Mouse (Mus musculus): ENCODE results near the gene Sdhb.
A peak's percentile ranks its signal among the peaks of the same experiment; 100 is the strongest.

The Sdhb gene

DNA sequence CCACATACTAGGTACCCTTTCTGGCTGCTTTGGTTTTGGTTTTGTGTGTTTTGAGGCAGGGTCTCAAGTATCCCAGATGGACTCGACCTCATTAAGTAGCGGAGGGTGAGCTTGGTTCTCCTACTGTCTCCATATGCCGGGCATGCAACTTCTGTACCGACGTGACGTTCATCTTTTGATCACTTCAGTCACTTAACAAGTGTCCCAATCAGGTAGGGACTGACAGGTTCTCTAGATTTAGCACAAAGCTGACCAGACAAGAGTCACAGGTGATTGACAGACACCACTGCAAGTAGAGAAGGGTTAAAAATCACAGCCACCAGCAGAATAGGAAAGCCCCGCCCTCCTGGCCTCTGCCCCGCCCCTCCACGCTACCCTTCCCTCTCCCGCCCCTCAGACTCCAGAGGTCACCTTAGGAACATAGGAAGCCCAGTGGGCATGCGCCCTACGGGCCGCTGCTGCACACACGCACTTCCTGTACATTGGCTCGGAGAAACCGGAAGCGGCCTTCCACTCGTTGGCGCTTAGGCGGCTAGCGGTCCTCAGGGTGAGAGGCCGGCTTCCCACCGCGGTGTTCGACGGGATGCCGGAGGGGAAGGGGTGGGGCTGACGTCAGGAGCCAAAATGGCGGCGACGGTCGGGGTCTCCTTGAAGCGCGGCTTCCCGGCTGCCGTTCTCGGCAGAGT lies at the start of gene Sdhb:
Gene Sdhb (plus strand): TSS at position 423 of the 686 bp plus-strand sequence.
- peak; percentile 95 for DNase-seq

DNA sequence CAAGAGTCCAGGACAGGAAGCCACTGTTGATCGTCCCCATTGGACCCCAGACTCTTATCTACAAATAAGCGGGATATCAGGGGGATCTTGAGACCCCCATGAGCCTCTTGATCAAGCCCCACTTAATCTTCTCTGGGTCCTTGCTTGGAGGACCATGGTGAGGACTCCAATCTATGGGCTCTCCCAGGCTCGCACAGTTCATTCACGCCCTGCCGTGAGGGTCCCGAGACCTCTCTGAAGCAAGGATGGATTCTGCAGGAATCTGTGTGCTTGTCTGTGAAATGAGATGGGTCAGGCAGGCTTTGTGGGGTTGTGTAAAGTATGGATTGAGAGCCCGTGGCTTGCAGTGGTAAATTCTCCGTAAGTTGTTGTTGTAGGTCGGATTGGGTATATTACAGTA lies 49.6 kb upstream of the Sdhb start:
- DNase-seq = no peak

DNA sequence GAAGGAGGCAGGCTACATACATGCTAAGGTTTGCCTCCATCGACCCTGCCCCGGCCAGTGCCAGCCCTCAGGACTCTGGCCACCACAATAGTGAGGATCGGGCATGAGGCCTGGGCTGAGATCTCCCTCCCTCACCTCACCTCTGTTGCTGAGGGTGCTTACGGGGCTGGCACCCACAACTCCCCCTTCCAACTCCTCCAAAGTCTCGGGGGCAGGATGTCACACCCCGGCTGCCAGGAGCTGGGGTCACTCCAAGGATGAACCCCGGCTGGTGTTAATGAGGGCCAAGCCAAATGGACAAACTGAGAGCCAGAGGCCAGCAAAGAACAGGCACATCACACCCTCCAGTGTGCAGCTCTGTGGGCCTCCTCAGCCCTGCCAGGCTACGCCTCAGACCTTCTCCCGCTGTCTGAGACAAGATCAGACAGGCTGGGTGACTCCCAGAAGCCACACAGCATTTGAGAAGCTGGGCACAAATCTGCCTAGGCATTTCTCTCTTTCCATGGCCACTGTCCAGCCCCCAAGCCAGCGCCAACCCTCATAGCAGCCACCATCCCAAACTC lies 48.7 kb upstream of the Sdhb start:
- no peak for DNase-seq

DNA sequence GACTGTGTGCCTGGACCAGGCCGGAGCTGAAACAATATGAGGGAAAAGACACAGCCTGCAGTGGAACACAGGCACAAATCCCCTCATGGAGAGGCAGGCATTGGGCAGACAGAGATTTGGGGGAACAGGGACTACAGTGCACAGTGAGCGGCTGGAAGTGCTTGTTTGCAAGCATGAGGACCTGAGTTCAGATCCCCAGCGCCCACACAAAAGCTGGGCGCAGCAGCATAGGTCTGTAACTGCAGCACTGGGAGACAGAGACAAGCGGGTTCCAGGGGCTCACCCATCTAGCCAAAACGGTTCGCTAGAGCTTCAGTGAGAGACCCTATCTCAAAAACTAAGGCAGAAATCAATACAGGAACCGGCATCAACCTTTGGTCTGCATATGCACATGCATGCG lies 47.4 kb upstream of the Sdhb start:
- no peak for DNase-seq

DNA sequence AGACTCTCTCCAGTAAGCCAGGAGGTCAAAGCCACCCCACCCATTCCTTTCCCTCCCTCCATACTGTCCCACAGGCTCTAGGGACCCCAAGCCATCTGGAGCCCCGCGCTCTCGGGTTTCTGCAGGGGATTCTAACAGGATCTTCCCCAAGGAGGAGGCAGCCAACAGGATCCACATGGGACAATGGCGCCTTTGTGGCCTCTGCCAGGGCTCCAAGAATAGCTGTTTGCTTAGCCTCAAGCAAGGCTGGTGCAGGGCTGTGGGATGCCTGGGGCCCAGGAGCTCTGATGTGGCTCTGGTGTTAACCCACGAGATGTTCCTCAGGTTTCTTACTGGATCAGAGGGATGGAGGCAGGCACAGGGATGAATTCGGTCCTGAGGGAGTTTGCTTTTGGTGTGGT lies 46.3 kb upstream of the Sdhb start:
- no peak for DNase-seq

DNA sequence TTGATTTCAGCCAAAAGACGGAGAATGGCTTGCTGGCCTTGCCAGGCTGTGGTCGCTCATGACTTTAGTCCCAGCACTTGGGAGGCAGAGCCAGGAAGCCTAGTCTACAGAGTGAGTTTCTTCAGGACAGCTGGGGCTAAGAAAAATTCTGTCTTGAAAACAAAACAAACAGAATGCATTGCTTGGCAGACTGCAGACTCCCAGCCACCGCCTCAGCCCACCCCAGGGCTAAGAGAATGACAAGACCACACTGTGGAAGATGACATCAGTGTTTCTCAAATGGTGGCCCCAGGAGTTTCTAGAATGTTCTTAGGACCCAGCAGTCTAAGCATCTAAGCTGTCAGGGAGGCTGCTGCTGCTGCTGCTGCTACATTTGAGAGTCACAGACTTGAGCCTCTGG lies 45.8 kb upstream of the Sdhb start:
- DNase-seq = no peak

DNA sequence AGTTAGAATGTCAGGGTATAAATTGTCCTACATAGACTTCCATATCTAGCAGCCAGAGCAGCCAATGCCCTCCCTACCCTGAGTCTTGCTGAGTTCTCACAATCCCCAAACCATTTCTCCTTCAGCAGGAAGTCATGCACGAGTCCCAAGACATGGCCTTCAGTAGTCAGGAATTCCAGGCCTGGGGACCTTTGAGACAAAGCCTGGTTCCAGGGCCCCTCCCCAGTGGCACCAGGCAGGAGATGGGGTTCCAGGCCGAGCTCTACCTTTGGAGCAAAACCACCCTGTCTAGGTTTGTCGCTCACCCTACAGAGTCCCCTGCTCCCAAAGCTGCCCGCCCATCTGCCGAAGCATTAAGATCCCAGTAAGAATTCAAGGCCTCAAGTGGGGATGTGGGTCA lies 44.7 kb upstream of the Sdhb start:
- no peak for DNase-seq

DNA sequence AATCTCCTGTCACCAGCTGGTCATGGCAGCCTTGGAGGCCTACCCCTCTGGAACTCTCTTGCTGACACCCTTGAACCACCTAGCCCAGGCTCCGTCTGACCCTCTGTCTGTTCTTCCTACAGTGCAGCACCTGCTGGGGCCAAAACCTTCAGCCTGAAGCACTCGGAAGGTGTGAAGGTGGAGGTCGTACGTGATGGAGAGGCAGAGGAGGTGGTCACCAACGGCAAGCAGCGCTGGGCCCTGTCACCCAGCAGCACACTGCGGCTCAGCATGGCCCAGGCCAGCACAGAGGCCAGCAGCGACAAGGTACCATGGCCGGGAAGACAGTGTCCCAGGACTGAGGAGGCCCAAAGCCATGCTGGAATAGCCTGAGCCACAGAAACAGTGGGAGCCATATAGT lies 43.6 kb upstream of the Sdhb start:
- DNase-seq = no peak

DNA sequence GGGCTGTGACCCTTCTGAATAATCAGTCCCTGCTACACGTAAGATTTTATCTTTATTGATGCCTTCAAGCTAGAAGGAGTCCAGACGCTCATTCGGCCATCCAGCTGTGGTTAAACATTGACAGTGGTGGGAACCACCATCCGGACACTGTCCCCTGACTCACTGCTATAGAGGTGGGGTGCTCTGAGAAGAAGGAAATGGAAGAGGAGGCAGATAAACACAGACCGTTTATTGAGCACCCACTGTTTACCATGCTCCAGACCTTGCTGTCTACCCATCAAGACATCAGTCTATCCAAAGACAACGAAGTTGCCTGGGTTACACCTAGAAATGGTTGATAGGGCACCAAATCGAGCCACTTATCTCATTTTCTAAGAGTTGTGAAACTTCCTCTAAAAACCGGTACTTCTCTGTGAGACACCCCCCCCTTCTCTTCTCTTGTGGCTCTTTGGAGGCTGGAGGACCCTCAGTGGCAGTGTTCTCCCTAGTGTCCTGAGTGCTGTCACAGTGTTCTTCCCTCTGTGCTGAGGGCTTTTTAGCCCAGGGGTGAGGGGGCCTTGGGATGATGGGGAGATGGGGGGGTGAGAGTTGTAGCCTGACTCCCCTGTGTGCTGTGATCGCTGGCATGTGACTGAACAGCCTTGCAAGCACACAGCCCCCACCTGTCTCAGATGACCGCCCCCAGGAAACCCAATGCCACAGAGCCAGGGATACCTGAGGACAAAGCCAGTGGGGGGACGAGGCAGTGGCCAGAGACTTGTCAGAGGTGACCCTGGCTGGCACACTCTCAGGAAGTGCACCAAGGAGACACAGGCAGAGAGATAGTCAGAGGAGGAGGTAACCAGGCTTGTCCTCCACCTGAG lies 40.8 kb upstream of the Sdhb start:
- DNase-seq = no peak

DNA sequence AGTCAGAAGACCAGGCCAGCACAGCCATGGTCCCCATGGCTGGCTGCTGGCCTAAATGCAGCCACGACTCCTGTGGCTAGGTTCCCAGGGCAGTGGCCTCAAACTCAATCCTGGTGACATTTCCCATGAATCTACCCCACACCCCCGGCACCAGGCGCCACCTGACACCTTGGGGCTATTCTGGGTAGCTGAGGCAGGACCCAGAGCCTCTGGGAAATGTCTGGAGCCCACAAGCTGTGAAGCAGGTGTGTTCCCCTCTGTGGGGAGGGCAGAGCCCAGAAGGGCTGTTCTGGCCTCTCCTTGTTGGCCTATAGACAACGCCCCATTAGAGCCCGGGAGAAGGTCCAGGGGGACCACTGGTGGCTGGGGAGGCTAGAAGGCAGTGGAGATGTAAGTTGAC lies 38.5 kb upstream of the Sdhb start:
- no peak for DNase-seq

DNA sequence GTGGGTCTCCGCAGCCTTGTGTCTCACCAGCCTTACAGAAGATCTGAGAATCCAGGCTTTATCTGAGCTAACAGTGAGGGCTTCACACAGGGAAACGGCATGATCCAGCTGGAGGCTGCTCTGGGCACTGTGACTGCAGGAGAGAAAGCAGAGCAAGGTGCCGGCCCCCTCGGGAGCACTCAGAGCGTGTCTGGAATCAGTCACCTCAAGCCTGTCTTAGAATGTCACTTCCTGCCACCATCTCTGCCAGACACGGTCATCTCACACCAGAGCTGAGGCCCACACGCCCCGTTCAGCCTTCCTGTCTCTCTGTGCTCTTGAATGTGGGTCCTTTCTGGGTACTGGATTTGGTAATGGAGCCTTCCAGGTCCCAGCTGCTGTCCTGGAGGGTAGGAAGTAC lies 35.4 kb upstream of the Sdhb start:
- DNase-seq = no peak

DNA sequence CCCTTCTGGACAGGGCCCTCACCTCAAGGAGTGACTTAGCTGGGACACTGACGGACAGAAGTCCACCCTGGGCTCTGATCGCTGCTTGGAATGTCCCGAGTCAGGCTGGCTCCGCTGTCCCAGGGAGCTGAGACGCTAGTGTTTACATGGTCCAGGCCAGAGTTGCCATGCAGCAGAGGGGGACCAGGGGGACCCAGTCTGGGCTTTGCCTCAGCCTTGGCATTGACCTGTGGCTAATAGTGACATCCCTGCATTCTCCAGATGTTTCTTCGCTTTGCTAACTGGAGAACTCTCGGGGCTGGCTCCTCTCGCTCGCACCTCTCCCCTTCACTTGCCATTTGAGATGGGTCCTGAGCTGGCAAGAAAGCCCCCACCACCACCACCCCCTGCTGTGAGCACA lies 32.7 kb upstream of the Sdhb start:
- no peak for DNase-seq

DNA sequence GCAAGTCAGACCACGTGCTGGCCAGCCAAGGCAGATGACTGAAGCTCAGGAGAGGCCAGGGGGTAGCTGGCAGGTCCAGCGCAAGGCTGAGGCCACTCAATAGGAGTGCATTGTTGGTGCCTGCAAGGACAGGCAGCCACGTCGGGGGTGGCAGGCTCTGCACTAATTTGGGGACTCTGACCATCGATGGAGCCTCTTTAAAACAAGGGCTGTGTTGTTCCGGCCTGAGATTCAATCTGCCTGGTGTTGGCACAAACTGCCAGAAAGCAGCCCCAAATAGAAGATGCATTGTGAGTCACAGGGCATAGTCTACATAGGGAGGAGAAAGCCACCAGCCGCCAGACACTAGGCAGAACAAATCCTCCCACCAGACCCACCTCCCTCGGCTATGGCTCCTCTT lies 31.3 kb upstream of the Sdhb start:
- DNase-seq = no peak

DNA sequence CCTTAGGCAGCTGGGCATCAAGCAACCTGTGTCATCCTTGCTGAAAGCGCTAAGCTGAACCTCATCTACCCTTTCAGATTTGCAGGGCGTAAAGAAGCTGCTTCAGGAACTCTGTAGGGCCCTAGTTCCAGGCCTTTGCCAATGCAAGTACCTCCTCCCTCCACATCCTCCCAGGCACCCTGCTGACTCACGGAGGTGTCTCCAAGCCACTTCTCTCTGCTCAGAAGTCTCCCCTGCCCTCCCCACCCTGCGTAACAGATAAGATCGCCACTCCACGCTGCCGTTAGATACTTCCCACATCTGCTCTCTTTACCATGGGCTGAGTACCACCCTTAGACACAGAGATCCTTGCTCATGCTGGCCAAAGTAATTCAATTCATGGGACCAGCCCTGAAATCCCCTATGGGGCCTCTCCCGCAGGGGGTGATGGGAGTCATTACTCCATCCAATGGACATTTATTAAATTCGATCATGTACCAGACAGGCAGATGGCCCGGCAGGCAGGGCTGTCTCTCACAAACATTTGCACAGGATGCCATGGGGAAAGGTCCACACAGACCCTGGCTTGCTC lies 30.0 kb upstream of the Sdhb start:
- no peak for DNase-seq

DNA sequence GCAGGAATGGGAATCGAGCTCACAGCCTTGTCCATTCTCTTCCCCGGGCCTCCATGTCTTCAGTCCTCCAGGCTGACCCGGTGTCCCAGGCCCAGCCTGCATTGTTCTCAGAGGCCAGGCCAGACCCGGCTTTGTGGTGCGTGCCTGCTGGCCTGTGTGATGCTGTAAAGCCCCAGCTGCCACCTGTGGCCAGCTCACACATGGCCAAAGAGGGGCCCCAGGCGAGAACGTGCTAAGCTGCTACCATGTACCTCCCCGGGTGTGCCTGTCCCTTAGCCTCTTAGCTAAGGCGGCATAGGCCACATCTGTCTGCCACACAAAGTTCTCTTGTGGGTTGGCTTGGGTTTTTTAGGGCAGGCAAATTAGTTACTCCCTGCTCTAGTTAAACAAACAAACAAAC lies 25.4 kb upstream of the Sdhb start:
- DNase-seq = no peak

DNA sequence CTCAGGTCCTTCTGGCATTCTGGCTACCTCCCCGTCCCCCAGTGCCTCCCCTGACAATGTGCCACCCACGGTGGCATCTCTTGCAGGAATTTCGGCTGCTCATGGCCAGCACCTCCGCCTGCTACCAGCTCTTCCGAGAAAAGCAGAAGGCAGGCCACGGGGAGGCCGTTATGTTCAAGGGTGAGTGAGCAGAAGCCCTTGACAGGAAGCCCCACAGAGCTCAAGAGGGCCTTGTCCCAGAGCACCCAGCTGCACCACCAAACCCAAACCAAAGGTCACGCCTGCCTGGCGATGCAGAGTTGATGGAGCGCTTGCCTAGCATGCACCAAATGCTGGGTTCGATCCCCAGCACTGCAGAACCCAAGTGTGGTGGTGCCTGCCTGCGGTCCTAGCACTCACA lies 16.6 kb upstream of the Sdhb start:
- DNase-seq = no peak

DNA sequence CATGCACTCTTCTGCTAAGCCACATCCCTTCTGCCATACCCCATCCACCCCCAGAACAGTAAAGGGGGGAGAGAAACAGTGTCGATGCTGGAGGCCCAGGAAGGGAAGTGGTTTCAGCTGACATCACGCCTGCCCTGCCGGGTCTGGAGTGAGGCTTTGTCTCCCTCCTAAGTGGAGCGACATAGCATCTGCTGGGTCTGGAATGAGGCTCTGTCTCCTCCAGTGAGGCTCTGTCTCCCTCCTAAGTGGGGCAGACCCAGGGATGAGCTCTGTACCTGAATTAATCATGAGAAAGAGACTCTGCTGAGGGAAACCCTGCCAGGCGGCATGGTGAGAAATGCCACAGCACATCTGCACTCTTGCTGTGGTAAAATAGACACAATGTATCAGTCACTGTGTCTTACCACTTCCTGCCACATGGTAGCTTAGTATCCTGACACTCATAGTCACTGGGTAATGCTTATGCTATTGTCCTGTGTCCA lies 16.0 kb upstream of the Sdhb start:
- no peak for DNase-seq

DNA sequence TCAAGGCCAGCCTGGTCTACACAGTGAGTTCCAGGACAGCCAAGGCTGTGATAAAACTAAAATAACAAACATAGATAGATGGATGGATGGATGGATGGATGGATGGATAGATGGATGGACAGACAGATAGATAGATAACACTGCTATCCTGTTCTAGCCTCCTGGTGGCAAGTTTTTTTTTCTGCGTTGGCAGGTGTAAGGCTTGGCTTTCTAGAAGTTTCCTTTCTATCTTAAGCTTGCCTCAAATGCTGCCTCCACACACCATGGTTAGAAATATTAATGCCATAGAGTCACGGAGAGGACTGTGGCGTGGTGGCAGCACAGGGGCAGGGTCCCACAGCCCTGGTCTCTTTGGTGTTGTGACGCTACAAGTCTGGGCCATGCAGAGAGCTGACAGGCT lies 15.4 kb upstream of the Sdhb start:
- DNase-seq = no peak

DNA sequence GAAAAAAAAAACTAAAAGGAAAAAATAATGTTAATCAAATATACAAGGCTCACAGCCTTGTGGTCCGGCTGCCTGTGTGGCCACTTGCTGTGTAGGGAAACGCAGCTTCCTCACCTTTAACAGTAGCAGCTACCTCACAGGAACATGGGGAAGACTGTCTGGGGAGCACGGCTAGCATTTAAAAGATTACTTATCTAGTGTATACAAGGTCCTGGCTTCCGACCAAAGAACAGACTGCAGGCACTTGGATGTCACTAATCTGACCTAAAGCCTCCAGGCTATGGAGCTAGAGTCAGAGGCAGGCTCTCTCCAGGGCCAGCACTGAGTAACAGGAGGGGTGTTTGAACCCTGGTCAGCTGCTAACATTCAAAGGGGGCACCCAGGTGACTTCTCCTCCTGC lies 15.0 kb upstream of the Sdhb start:
- DNase-seq = no peak

DNA sequence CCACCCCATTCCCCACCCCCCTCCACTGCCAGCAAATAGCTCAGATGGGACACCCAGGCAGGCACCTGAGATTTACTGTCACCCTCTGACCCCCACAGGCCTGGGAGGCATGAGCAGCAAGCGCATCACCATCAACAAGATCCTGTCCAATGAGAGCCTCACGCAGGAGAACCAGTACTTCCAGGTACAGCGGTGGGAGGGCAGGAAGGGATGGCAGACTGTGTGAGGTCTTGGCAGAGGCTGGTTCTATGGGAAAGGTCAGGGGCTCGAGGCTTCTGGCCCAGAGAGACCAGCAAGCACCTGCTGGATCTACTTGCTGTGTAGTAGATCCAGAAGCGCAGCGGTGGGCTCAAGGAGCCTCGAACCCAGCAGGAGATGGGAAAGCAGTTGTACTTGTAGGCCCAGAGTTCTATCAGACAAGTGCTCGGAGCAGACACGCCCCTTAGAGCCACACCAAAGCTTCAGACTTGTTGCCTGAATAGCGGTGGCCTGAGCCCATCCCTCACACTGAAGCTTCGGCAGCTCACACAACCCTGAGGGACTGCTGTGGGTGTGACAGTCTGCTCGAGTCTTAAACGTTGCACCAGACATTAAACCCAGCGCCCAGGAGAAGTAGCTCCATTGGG lies 14.3 kb upstream of the Sdhb start:
- no peak for DNase-seq

DNA sequence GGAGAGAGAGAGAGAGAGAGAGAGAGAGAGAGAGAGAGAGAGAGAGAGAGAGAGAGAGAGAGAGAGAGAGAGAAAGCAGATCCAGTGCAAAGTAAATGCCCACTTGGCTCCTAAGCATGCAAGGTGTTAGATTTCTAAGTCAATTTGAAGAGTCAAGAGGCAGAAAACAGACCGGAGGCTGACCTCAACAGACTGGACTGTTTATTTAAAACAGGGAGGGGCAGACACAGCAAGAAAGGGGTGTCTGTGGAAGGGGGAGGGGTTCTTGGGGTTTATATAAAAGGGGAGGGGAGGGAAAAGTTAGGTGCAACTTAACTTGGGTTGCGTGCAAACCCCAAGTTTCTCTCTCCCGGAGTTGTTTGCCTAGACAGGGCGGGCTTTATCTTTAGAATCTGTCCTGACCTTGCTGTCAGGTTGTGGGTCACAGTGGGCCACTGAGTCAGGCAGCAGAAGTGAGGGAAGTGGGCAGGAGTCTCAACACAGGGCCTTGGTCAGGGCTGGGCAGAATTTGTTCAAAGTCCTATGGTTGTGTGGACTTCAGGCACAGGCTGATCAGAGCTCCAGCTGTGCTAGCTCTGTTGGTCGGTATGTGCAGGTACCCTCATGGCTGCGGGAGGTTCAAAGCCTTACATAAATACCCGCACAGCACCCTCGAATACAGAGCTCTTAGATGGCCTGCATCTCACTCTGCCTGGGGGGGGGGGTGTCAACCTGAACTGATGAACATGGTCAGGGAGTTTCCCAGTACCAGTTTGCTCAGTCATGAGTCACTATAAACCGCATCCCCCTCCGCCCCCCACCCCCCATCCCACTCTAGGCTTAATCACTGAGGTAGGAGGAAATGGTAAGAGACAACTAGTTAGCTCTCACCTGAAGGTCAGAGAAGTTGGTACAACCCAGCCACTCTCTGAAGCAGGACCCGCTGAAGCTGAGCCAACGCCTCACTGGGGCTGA lies 13.2 kb upstream of the Sdhb start:
- DNase-seq = no peak

DNA sequence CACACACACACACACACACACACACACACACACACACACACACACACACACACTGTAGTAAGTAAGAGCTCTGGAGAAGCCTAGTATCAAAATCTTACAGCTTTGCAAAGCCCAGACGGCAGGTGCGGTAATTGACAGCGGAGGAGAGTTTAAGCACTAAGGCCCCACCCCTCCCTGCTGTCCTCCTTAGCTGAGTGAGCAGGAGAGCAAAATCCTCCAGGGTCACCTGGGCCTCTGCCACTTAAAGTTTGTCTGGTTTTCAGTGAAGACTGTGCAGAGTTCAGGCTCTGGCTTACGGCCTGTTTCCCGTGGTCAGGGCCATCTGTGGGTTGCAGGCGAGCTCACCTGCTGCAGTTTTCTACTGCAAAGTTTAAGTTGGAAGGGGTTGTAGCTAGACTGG lies 12.5 kb upstream of the Sdhb start:
- peak; percentile 69 for DNase-seq
